Mouse (Mus musculus): ENCODE results near the gene Mbnl2. TPM values are rescaled to one million over a fixed set of nuclear protein-coding genes. Genes with fewer than 3 reads are reported as not detected.

Mbnl2 gene
- polyA plus RNA-seq, 1 experiment from 2014 or later: 18.7 TPM

- no peak for ATAC-seq
- 29% methylated on average over 7 of the region's 7 CpGs for WGBS
Measured at GRCm38 (mm10) chr14:120337731-120338462, 62.4 kb downstream of the Mbnl2 start.

DNA sequence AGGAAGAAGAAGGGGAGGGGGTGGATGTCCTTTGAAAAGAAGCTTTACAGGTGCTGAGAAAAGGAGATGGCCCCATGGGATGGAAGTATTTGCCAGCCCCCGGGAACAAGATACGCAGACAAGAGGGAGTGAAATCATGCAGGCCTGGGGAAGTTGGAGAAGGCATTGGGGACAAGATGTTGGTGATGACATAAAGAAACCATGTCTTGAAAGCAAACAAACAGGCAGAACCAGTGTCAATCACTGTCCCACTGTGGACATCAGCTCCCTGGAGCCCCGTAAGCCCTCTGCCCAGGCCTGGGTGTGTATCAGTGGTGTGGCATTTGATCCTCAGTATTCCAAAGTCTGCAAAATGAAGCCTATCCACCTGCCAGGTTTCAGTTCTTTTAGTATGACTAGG is 63.2 kb downstream of the Mbnl2 start:
- WGBS: 84% methylated on average over 3 of the region's 3 CpGs
- ATAC-seq: no peak
- no peak overlapping the region for H3K4me2 ChIP-seq
- H3K27me3 ChIP-seq: no peaks in the 10 kb centered on the region
- H3K27ac ChIP-seq: no peak overlapping the region
- H3K4me1 ChIP-seq: peaks cover 23% of the 10 kb centered on the region
- no peaks in the 10 kb centered on the region for H3K36me3 ChIP-seq (ENCODE audit: poor library complexity, severe bottlenecking)
- no peak overlapping the region for H3K9ac ChIP-seq
- no peak overlapping the region for H3K4me3 ChIP-seq
- no peaks in the 10 kb centered on the region for H3K9me3 ChIP-seq (replicated peaks)

More at GRCm38 (mm10) chr14:120337731-120338462, 62.4 kb downstream of the Mbnl2 start:
- Histone ChIP-seq H3K9me3 (replicated peaks) (no peaks in the 10 kb centered on the region), H3K4me3 (no peak overlapping the region), H3K4me2 (no peak overlapping the region), H3K36me3 (ENCODE audit: poor library complexity, severe bottlenecking) (no peaks in the 10 kb centered on the region), H3K27ac (no peak overlapping the region), H3K9ac (no peak overlapping the region), H3K27me3 (no peaks in the 10 kb centered on the region), H3K4me1 (peaks cover 26% of the 10 kb centered on the region)

DNA sequence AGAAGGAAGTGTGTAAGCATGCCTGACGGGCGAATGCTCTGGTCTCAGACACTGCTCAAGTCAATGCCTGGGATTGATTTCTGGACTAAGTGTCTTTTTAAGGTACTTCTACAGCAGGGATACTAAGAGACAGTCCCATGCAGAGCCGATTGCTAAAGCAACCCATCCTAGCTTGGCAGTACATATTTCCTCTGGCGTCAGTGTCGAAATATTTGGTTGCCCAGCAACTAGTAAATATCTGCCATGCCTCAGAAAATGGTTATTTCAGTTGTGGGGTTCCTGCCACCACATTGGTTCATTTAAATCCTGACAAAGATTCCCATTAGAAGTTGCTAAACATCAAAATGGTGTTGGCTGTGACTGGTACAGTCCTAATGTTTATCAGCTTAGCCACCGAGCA is 66.4 kb downstream of the Mbnl2 start:
- Histone ChIP-seq H3K4me3 (no peak overlapping the region), H3K4me1 (peaks cover 12% of the 10 kb centered on the region), H3K27ac (no peak overlapping the region), H3K36me3 (ENCODE audit: poor library complexity, severe bottlenecking) (no peaks in the 10 kb centered on the region), H3K4me2 (no peak overlapping the region), H3K27me3 (no peaks in the 10 kb centered on the region), H3K9ac (no peak overlapping the region), H3K9me3 (replicated peaks) (peaks cover 6% of the 10 kb centered on the region)
- ATAC-seq: no peak
- 89% methylated on average over 6 of the region's 6 CpGs for WGBS

DNA sequence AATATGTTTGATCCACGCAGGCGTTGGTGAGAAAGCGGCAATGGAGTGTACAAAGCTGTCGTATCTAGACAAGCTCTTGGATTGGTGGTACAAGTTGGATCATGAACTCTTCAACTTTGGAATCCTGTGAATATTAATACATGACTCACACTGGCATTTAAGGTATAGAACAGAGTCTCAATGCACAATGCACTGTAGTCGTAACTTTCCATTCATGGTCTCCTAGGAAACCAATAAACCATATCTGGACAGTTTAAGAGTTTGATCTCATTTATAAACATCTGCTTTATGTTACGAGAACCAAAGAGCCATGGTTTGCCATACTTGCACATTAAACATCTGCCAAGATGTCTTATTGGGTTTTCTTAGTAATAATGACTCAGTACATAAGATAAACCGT is 66.9 kb downstream of the Mbnl2 start:
- Histone ChIP-seq H3K9me3 (replicated peaks) (peaks cover 9% of the 10 kb centered on the region), H3K27me3 (no peaks in the 10 kb centered on the region), H3K36me3 (ENCODE audit: poor library complexity, severe bottlenecking) (no peaks in the 10 kb centered on the region), H3K4me3 (no peak overlapping the region), H3K27ac (no peak overlapping the region), H3K4me2 (no peak overlapping the region), H3K9ac (no peak overlapping the region), H3K4me1 (peaks cover 9% of the 10 kb centered on the region)
- 96% methylated on average over 7 of the region's 7 CpGs for WGBS
- no peak for ATAC-seq

DNA sequence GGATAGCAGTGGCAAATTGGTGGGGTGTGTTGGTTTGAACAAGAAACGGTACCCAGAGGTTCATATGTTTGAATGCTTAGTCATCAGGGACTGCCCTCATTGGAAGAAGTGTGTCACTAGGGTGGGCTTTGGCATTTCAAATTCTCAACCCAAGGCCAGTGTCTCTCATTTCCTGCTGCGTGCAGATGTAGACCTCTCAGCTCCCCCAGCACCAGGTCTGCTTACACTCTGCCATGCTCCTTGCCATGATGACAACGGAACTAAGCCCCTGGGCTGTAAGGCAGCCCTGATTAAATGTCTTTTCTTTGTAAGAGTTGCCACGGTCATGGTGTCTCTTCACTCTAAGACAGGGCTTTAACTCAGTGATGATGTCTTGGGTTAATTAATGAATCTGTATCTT is 69.2 kb downstream of the Mbnl2 start:
- no peak overlapping the region for H3K4me3 ChIP-seq
- ATAC-seq: no peak
- 95% methylated on average over 4 of the region's 4 CpGs for WGBS
- no peak overlapping the region for H3K27ac ChIP-seq
- no peak overlapping the region for H3K4me2 ChIP-seq
- no peak overlapping the region for H3K9ac ChIP-seq
- no peaks in the 10 kb centered on the region for H3K27me3 ChIP-seq
- H3K36me3 ChIP-seq (ENCODE audit: poor library complexity, severe bottlenecking): no peaks in the 10 kb centered on the region
- H3K9me3 ChIP-seq (replicated peaks): peaks cover 9% of the 10 kb centered on the region
- H3K4me1 ChIP-seq: no peaks in the 10 kb centered on the region

- Histone ChIP-seq H3K9ac (no peak overlapping the region), H3K4me1 (no peaks in the 10 kb centered on the region), H3K27ac (no peak overlapping the region), H3K9me3 (replicated peaks) (peaks cover 9% of the 10 kb centered on the region), H3K27me3 (no peaks in the 10 kb centered on the region), H3K4me3 (no peak overlapping the region), H3K4me2 (no peak overlapping the region), H3K36me3 (ENCODE audit: poor library complexity, severe bottlenecking) (no peaks in the 10 kb centered on the region)
- 84% methylated on average over 11 of the region's 11 CpGs for WGBS
- ATAC-seq: no peak
Measured at GRCm38 (mm10) chr14:120347410-120348315, 72.2 kb downstream of the Mbnl2 start.

DNA sequence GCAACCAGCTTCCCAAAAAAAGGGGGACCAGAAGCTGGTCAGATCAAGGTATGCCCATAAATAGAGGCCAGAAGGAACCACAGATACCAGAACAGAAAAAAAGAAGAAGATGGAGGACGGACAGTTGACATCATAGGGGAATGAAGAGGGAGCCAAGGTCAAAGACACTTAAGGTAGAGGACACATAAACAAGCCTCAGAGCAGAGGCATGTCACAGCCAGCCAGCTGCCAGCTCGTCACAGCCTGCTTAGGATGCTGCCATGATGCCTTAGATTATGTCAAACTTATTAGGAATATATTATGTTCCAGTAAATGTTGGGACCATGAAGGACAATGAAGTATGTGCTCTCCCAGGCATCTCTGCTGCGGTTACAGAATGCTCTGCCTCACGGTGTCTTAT is 73.9 kb downstream of the Mbnl2 start:
- H3K4me3 ChIP-seq: no peak overlapping the region
- 84% methylated on average over 4 of the region's 4 CpGs for WGBS
- no peaks in the 10 kb centered on the region for H3K36me3 ChIP-seq (ENCODE audit: poor library complexity, severe bottlenecking)
- no peak overlapping the region for H3K4me2 ChIP-seq
- no peak for ATAC-seq
- H3K27me3 ChIP-seq: no peaks in the 10 kb centered on the region
- H3K9ac ChIP-seq: no peak overlapping the region
- no peak overlapping the region for H3K27ac ChIP-seq
- peaks cover 9% of the 10 kb centered on the region for H3K9me3 ChIP-seq (replicated peaks)
- H3K4me1 ChIP-seq: peaks cover 9% of the 10 kb centered on the region; the same call in 1 of the 2 replicates

DNA sequence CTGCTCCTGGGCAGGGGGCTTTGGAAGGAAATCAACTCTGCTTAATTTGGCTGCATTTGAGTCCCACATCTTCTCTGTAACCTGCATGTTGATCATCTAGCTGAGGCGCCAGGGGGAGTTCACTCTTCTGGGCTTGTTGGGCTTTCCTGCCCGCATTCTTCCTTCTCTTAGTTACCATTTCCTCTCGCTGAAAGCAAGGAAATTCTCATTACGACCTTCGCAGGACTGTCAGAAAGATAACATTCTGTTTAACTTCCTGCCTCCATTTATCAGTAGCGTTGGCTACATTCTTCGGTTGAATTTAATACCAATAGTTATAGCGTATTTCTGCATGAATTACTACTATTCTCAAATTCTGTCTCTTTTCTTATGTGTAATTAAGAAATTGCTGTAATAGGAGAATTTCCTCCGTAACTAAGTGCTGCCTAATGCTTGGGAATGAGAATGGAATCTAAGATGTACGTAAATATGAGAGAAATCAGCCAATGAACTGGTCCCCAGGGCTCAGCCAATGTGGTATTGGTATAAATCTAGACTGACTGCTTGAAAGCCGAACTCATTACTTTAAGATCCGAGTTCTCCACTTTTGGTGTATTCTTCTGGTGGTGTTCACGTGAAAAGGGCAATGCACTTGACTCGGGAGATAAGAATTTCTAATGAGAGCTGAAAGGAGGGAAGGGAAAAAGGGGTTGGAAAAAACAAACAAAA is 76.8 kb downstream of the Mbnl2 start:
- no peak overlapping the region for H3K9ac ChIP-seq
- no peak for ATAC-seq
- H3K36me3 ChIP-seq (ENCODE audit: poor library complexity, severe bottlenecking): no peaks in the 10 kb centered on the region
- no peaks in the 10 kb centered on the region for H3K27me3 ChIP-seq
- no peak overlapping the region for H3K4me2 ChIP-seq
- no peak overlapping the region for H3K4me3 ChIP-seq
- H3K9me3 ChIP-seq (replicated peaks): 0 out of 2 replicates have a peak, but pooled peaks cover 2% of the 10 kb centered on the region
- peaks cover 23% of the 10 kb centered on the region for H3K4me1 ChIP-seq
- no peak overlapping the region for H3K27ac ChIP-seq
- 84% methylated on average over 14 of the region's 14 CpGs for whole genome bisulfite sequencing

GRCm38 (mm10) chr14:120353211-120353610 is 77.7 kb downstream of the Mbnl2 start:
- Histone ChIP-seq H3K27ac (no peak overlapping the region), H3K9me3 (replicated peaks) (0 out of 2 replicates have a peak, but pooled peaks cover 7% of the 10 kb centered on the region), H3K4me1 (peaks cover 23% of the 10 kb centered on the region), H3K36me3 (ENCODE audit: poor library complexity, severe bottlenecking) (no peaks in the 10 kb centered on the region), H3K9ac (no peak overlapping the region), H3K4me3 (no peak overlapping the region), H3K4me2 (no peak overlapping the region), H3K27me3 (no peaks in the 10 kb centered on the region)
- no peak for ATAC-seq
- WGBS: 82% methylated on average over 11 of the region's 11 CpGs

GRCm38 (mm10) chr14:120354595-120354994 is 79.1 kb downstream of the Mbnl2 start:
- WGBS: 65% methylated on average over 6 of the region's 6 CpGs
- Histone ChIP-seq H3K4me2 (no peak overlapping the region; the same call in 1 of the 2 replicates), H3K9ac (no peak overlapping the region), H3K4me3 (no peak overlapping the region), H3K27me3 (no peaks in the 10 kb centered on the region), H3K9me3 (replicated peaks) (0 out of 2 replicates have a peak, but pooled peaks cover 7% of the 10 kb centered on the region), H3K36me3 (ENCODE audit: poor library complexity, severe bottlenecking) (no peaks in the 10 kb centered on the region), H3K27ac (no peak overlapping the region), H3K4me1 (peaks cover 23% of the 10 kb centered on the region)
- no peak for ATAC-seq

DNA sequence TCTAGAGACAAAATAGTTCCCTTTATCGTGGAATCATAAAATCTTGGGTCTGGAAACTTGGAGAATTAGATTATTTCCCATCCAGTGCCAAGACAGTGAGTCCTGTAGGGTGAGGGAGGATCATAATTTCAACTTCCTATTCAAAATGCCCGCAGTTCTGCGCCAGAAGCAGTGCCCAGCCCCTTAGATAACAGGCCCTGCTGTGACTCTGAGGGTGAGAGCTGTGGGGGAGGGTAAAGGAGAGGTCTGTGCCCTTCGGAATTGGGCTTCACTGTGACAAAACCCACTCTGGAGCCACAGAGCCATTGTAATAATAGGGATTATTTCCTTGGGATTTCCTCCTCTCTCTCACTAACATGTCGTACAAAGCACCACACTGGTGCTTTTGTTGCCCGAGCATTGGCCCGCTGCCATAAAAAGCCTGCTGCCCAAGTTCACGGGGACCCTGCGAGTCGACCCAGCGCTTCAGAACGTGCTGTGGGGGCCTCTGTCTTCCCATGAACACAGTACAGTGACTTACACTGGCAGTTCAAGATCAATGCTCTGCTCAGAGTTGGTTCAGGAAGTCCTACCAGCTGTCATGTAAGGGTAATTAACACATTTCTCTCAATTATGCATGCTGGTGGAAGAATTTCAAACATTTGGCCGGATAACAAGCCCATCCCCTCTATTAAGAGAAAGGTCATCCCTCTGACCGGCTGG is 79.7 kb downstream of the Mbnl2 start:
- no peaks in the 10 kb centered on the region for H3K27me3 ChIP-seq
- peak overlapping the region; percentile 40 for H3K4me2 ChIP-seq
- H3K36me3 ChIP-seq (ENCODE audit: poor library complexity, severe bottlenecking): no peaks in the 10 kb centered on the region
- peak overlapping the region; percentile 46; the same call in 1 of the 2 replicates for H3K9ac ChIP-seq
- 0 out of 2 replicates have a peak, but pooled peaks cover 7% of the 10 kb centered on the region for H3K9me3 ChIP-seq (replicated peaks)
- H3K27ac ChIP-seq: peak overlapping the region; percentile 49
- 5% methylated on average over 14 of the region's 14 CpGs for WGBS
- no peak overlapping the region for H3K4me3 ChIP-seq
- H3K4me1 ChIP-seq: peaks cover 23% of the 10 kb centered on the region
- ATAC-seq: peak; percentile 94
